Mouse (Mus musculus) forebrain, embryonic 14.5 days (tissue): Measurements from ENCODE around the gene Rassf3. TPM values are rescaled to one million over a fixed set of nuclear protein-coding genes. Genes with fewer than 3 reads are reported as not detected.

Experiments used
- ATAC-seq: fragments of 200-750 bp; cut with Nextera tagmentation; 2 replicates; pipeline ENCODE4 v1.8.0; 2017; ENCODE audit warnings: mild to moderate bottlenecking, moderate library complexity
- DNase-seq: peaks from one replicate; pipeline ENCODE4 v3.0.0-alpha.2; 2015; ENCODE audit warnings: low spot score
- H3K27ac ChIP-seq: fragments of 300-500 bp; sonication (generic); 2 replicates; pipeline ENCODE4 v1.5.1; 2014; ENCODE audit warnings: low read depth, mild to moderate bottlenecking, control low read depth, low read length, moderate library complexity
- H3K27me3 ChIP-seq: fragments of 300-500 bp; sonication (generic); replicated peaks from 2 replicates; pipeline ENCODE4 v1.6.1; 2014; ENCODE audit warnings: low read length, control low read depth, mixed read lengths; ENCODE audit not compliant: control insufficient read depth, insufficient read depth
- H3K36me3 ChIP-seq: fragments of 300-500 bp; sonication (generic); 2 replicates; pipeline ENCODE4 v1.6.1; 2014; ENCODE audit warnings: low read length, control low read depth; ENCODE audit not compliant: control insufficient read depth, insufficient read depth
- H3K4me1 ChIP-seq: fragments of 300-500 bp; sonication (generic); 2 replicates; pipeline ENCODE4 v1.6.1; 2014; ENCODE audit warnings: antibody characterized with exemption, low read length, control low read depth; ENCODE audit not compliant: control insufficient read depth, insufficient read depth
- H3K4me2 ChIP-seq: fragments of 300-500 bp; sonication (generic); 2 replicates; pipeline ENCODE4 v1.6.1; 2014; ENCODE audit warnings: mild to moderate bottlenecking, control low read depth, low read length
- H3K4me3 ChIP-seq: fragments of 300-500 bp; sonication (generic); 2 replicates; pipeline ENCODE4 v1.5.1; 2014; ENCODE audit warnings: low read depth, low read length, control low read depth
- H3K9ac ChIP-seq: fragments of 300-500 bp; sonication (generic); 2 replicates; pipeline ENCODE4 v1.6.1; 2014; ENCODE audit warnings: mild to moderate bottlenecking, low read length, control low read depth, moderate library complexity
- H3K9me3 ChIP-seq: fragments of 300-500 bp; sonication (generic); replicated peaks from 2 replicates; pipeline ENCODE4 v1.6.1; 2016; ENCODE audit warnings: low read length, control low read depth, mixed read lengths; ENCODE audit not compliant: control insufficient read depth
- WGBS: fragments of 180-500 bp; shearing (Covaris S2); extraction: QIAGEN DNeasy Blood & Tissue Kit; methylation state at CpG from one replicate; pipeline ENCODE4 v1.1.7; 2014; 5-methylcytosine and 5-hydroxymethylcytosine counted together
- polyA plus RNA-seq: library from polyadenylated mRNA; unstranded; fragments of >200 nt; fragmentation: Nextera tagmentation; extraction: Ambion mirVana; gene quantifications from 2 replicates; pipeline ENCODE4 v1.2.1, GENCODE M21; 2014

Rassf3 gene
- polyA plus RNA-seq, 1 experiment from 2014 or later = 4.4 TPM

- H3K36me3 ChIP-seq = no peaks in the 10 kb centered on the region
- H3K9ac ChIP-seq = no peak overlapping the region
- no peak overlapping the region for H3K4me2 ChIP-seq
- no peak overlapping the region for H3K27ac ChIP-seq
- no peaks in the 10 kb centered on the region for H3K4me1 ChIP-seq
- H3K9me3 ChIP-seq = no peaks in the 10 kb centered on the region
- H3K27me3 ChIP-seq = no peaks in the 10 kb centered on the region
- no peak overlapping the region for H3K4me3 ChIP-seq
- WGBS = 84% methylated on average over 9 of the region's 9 CpGs
- ATAC-seq (no peak), DNase-seq (no peak)
Measured at GRCm38 (mm10) chr10:121493374-121494162, 17.4 kb upstream of the Rassf3 start.

GRCm38 (mm10) chr10:121492608-121493315 is 16.6 kb upstream of the Rassf3 start:
- Histone ChIP-seq H3K9me3 (no peaks in the 10 kb centered on the region), H3K36me3 (no peaks in the 10 kb centered on the region), H3K4me2 (no peak overlapping the region), H3K4me1 (no peaks in the 10 kb centered on the region), H3K4me3 (no peak overlapping the region), H3K27ac (no peak overlapping the region), H3K27me3 (no peaks in the 10 kb centered on the region), H3K9ac (no peak overlapping the region)
- WGBS = 76% methylated on average over 7 of the region's 7 CpGs
- no peak for ATAC-seq
- no peak for DNase-seq

GRCm38 (mm10) chr10:121489941-121490340 is 13.8 kb upstream of the Rassf3 start:
- no peak overlapping the region for H3K9ac ChIP-seq
- H3K27me3 ChIP-seq = no peaks in the 10 kb centered on the region
- no peak overlapping the region for H3K4me3 ChIP-seq
- H3K4me1 ChIP-seq = no peaks in the 10 kb centered on the region
- ATAC-seq (no peak), DNase-seq (no peak)
- H3K27ac ChIP-seq = no peak overlapping the region
- H3K4me2 ChIP-seq = no peak overlapping the region
- H3K9me3 ChIP-seq = no peaks in the 10 kb centered on the region
- H3K36me3 ChIP-seq = no peaks in the 10 kb centered on the region
- WGBS = 95% methylated on average over 6 of the region's 6 CpGs

GRCm38 (mm10) chr10:121488623-121489299 is 12.6 kb upstream of the Rassf3 start:
- H3K9me3 ChIP-seq = no peaks in the 10 kb centered on the region
- H3K4me3 ChIP-seq = no peak overlapping the region
- H3K4me2 ChIP-seq = no peak overlapping the region
- 92% methylated on average over 14 of the region's 14 CpGs for WGBS
- no peaks in the 10 kb centered on the region for H3K4me1 ChIP-seq
- H3K27me3 ChIP-seq = no peaks in the 10 kb centered on the region
- DNase-seq = no peak
- no peak overlapping the region for H3K9ac ChIP-seq
- ATAC-seq = no peak
- H3K36me3 ChIP-seq = no peaks in the 10 kb centered on the region
- H3K27ac ChIP-seq = no peak overlapping the region

GRCm38 (mm10) chr10:121487716-121488115 is 11.6 kb upstream of the Rassf3 start:
- Histone ChIP-seq H3K36me3 (no peaks in the 10 kb centered on the region), H3K27ac (no peak overlapping the region; the same call in 1 of the 2 replicates), H3K4me1 (no peaks in the 10 kb centered on the region), H3K9ac (no peak overlapping the region), H3K27me3 (no peaks in the 10 kb centered on the region), H3K9me3 (no peaks in the 10 kb centered on the region), H3K4me2 (no peak overlapping the region), H3K4me3 (no peak overlapping the region)
- ATAC-seq (peak; percentile 58; the same call in 1 of the 2 replicates), DNase-seq (peak; percentile 43)
- WGBS = 45% methylated on average over 4 of the region's 4 CpGs

GRCm38 (mm10) chr10:121486350-121486749 is 10.2 kb upstream of the Rassf3 start:
- no peak for DNase-seq
- WGBS = 97% methylated on average over 9 of the region's 9 CpGs
- no peaks in the 10 kb centered on the region for H3K4me1 ChIP-seq

GRCm38 (mm10) chr10:121483364-121483763 is 7.2 kb upstream of the Rassf3 start:
- H3K4me2 ChIP-seq = no peak overlapping the region
- H3K4me1 ChIP-seq = no peaks in the 10 kb centered on the region
- WGBS = 56% methylated on average over 1 of the region's 1 CpGs
- no peak overlapping the region for H3K27ac ChIP-seq
- no peaks in the 10 kb centered on the region for H3K27me3 ChIP-seq
- no peaks in the 10 kb centered on the region for H3K9me3 ChIP-seq
- no peak overlapping the region for H3K4me3 ChIP-seq
- ATAC-seq = no peak
- DNase-seq = no peak
- no peaks in the 10 kb centered on the region for H3K36me3 ChIP-seq
- no peak overlapping the region for H3K9ac ChIP-seq

More at GRCm38 (mm10) chr10:121486350-121486749, 10.2 kb upstream of the Rassf3 start:
- no peak overlapping the region for H3K4me2 ChIP-seq
- no peak overlapping the region for H3K9ac ChIP-seq
- H3K27ac ChIP-seq = no peak overlapping the region
- no peaks in the 10 kb centered on the region for H3K9me3 ChIP-seq
- no peak for ATAC-seq
- no peaks in the 10 kb centered on the region for H3K27me3 ChIP-seq
- no peak overlapping the region for H3K4me3 ChIP-seq
- H3K36me3 ChIP-seq = no peaks in the 10 kb centered on the region

GRCm38 (mm10) chr10:121481141-121481540 is 5.0 kb upstream of the Rassf3 start:
- WGBS = 60% methylated on average over 10 of the region's 10 CpGs
- ATAC-seq (no peak), DNase-seq (no peak)
- Histone ChIP-seq H3K36me3 (no peaks in the 10 kb centered on the region), H3K27ac (no peak overlapping the region), H3K4me2 (no peak overlapping the region), H3K9me3 (no peaks in the 10 kb centered on the region), H3K4me1 (0 out of 2 replicates have a peak, but pooled peaks cover 4% of the 10 kb centered on the region), H3K9ac (no peak overlapping the region), H3K4me3 (no peak overlapping the region), H3K27me3 (no peaks in the 10 kb centered on the region)
